Mouse (Mus musculus): ENCODE results near the gene Lpp. TPM values are rescaled to one million over a fixed set of nuclear protein-coding genes. Genes with fewer than 3 reads are reported as not detected.

Gene Lpp
- polyA plus RNA-seq, 1 experiment, result 6.2 TPM

DNA sequence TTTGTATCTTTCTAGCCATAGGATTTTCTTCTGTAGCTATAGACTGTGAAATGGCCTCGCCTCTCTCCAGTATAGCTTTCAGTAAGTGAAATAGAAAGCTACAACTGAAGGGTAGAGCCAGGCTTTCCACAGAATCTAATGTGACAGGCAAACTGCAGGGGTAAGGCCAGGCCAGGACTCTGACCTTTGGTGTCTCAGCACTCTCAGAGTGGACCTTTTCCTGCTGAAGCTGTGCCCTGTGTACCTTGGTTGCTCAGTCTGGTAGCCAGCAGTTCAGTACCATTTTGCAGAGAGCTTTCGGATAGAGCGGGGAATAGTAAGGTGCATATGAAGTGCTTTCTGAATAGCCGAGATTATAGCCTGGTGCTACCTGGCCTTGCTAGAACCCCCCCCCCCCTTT is 9.5 kb downstream of the Lpp start:
- Histone ChIP-seq H3K4me3 (replicated peaks; ENCODE audit: control insufficient read depth, low read depth, low read length) (no peak overlapping the region), H3K27ac (ENCODE audit: control insufficient read depth, insufficient read depth, low read depth, low read length, poor library complexity) (no peak overlapping the region), H3K4me1 (ENCODE audit: control insufficient read depth, insufficient read depth, low read length) (no peaks in the 10 kb centered on the region)
- TF ChIP-seq POLR2A (IDR thresholded peaks at IDR 0.05; ENCODE audit: borderline replicate concordance, control insufficient read depth, low read depth, low read length), result no peak
- TF ChIP-seq CTCF (IDR thresholded peaks at IDR 0.05; ENCODE audit: control insufficient read depth, insufficient read depth, low read length), result no peak
- WGBS, result 79% methylated on average over 4 of the region's 4 CpGs

DNA sequence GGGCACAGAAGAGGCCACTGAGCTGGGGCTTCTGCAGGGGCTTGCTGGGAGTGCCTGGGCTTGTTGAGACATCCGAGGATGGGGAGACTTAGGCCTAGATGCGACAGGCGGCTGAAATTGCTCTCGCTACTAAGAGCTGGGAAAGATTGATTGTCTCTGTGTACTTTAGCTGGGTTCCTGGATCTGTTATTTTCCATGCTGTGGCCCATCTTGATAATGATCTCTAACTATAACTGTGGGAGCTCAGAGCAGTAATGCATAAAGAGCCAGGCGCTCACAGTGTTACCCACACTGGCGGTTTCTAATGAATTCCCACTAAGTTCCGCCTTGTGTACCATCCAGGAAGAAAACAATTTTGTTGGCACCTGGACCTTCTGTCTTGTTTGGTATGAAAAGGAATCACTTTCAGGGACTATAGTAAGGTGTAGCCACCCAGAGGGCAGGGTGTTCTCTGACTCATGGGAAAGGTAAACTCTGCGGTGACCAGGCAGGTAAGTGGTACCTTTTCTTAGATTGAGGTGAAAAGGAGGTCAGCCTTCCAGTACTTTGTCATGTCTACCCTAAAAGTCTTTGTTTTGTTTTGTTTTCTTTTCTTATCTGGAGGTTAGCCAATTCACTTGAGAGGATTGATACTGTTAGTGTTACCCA is 10.6 kb downstream of the Lpp start:
- 88% methylated on average over 8 of the region's 8 CpGs for WGBS

DNA sequence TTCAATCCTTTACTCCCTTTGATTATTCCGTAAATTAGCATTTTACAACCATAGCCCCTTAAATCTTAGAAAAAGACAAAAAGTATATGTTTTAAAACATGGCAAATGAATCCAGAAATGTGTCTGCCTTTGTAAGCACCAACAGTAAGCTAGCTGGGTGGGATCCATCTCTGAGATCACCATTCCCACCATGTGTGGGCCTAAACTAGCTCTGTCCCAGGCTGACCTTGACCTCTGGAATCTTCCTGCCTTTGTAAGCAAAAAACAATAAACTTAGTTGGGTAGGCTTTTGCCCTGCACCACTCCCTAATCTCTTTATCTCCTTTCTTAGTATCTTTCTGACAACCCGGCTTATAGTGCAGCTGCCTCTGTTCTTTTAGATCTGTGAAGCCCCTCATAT is 13.2 kb downstream of the Lpp start:
- 83% methylated on average over 2 of the region's 2 CpGs for WGBS
- Histone ChIP-seq H3K4me3 (replicated peaks; ENCODE audit: control insufficient read depth, low read depth, low read length) (no peak overlapping the region), H3K27ac (ENCODE audit: control insufficient read depth, insufficient read depth, low read depth, low read length, poor library complexity) (no peak overlapping the region), H3K4me1 (ENCODE audit: control insufficient read depth, insufficient read depth, low read length) (no peaks in the 10 kb centered on the region)
- no peak for TF ChIP-seq CTCF (IDR thresholded peaks at IDR 0.05; ENCODE audit: control insufficient read depth, insufficient read depth, low read length)
- no peak for TF ChIP-seq POLR2A (IDR thresholded peaks at IDR 0.05; ENCODE audit: borderline replicate concordance, control insufficient read depth, low read depth, low read length)

More for the DNA sequence above, 10.6 kb downstream of the Lpp start:
- H3K4me3 ChIP-seq (replicated peaks; ENCODE audit: control insufficient read depth, low read depth, low read length), result no peak overlapping the region
- TF ChIP-seq CTCF (IDR thresholded peaks at IDR 0.05; ENCODE audit: control insufficient read depth, insufficient read depth, low read length) (no peak), POLR2A (IDR thresholded peaks at IDR 0.05; ENCODE audit: borderline replicate concordance, control insufficient read depth, low read depth, low read length) (no peak)
- H3K27ac ChIP-seq (ENCODE audit: control insufficient read depth, insufficient read depth, low read depth, low read length, poor library complexity), result no peak overlapping the region
- no peaks in the 10 kb centered on the region for H3K4me1 ChIP-seq (ENCODE audit: control insufficient read depth, insufficient read depth, low read length)

DNA sequence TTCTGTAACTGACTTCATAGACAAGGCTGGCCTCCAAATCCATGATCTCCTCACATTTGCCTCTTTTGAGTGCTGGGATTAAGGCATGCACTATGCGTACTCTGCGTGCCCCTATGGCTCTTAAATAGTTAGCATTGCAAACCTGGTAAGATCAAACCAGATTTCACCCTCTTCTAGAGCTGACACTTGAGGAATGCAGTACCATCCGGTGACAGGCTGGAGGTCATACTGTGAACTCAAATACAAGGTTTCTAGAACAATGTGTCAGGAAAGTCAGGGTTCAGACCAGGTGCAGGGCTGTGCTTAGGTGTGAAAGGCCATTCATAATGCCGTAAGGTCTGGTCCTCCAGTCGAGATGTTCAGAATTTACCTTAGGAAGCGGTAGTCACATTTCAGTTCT is 18.0 kb downstream of the Lpp start:
- TF ChIP-seq POLR2A (IDR thresholded peaks at IDR 0.05; ENCODE audit: borderline replicate concordance, control insufficient read depth, low read depth, low read length) (no peak), CTCF (IDR thresholded peaks at IDR 0.05; ENCODE audit: control insufficient read depth, insufficient read depth, low read length) (no peak)

DNA sequence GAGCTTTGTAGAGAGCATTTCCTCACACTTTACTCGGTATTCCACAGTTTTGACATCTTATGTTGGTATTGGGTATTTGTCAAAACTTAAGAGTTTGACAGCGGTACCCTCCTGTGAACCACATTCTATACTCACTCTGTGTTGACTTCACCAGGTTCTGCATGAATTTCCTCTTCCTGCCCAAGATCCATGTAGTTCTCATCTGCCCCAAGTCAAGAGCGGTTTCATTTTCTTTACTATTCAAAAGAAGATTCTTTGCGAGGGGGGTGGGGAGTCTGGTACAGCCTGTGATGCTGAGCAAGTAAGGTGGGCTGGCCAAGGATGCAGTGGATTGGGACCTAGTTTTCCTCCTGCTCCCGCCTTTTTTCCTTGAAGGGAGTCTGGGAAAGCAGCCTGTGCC is 18.9 kb downstream of the Lpp start:
- 66% methylated on average over 5 of the region's 5 CpGs for WGBS
- Histone ChIP-seq H3K4me3 (replicated peaks; ENCODE audit: control insufficient read depth, low read depth, low read length) (no peak overlapping the region), H3K27ac (ENCODE audit: control insufficient read depth, insufficient read depth, low read depth, low read length, poor library complexity) (no peak overlapping the region), H3K4me1 (ENCODE audit: control insufficient read depth, insufficient read depth, low read length) (no peaks in the 10 kb centered on the region)
- TF ChIP-seq CTCF (IDR thresholded peaks at IDR 0.05; ENCODE audit: control insufficient read depth, insufficient read depth, low read length), result no peak
- no peak for TF ChIP-seq POLR2A (IDR thresholded peaks at IDR 0.05; ENCODE audit: borderline replicate concordance, control insufficient read depth, low read depth, low read length)

More for the DNA sequence above, 18.0 kb downstream of the Lpp start:
- no peak overlapping the region for H3K27ac ChIP-seq (ENCODE audit: control insufficient read depth, insufficient read depth, low read depth, low read length, poor library complexity)
- 89% methylated on average over 6 of the region's 6 CpGs for WGBS
- H3K4me3 ChIP-seq (replicated peaks; ENCODE audit: control insufficient read depth, low read depth, low read length), result no peak overlapping the region
- no peaks in the 10 kb centered on the region for H3K4me1 ChIP-seq (ENCODE audit: control insufficient read depth, insufficient read depth, low read length)

DNA sequence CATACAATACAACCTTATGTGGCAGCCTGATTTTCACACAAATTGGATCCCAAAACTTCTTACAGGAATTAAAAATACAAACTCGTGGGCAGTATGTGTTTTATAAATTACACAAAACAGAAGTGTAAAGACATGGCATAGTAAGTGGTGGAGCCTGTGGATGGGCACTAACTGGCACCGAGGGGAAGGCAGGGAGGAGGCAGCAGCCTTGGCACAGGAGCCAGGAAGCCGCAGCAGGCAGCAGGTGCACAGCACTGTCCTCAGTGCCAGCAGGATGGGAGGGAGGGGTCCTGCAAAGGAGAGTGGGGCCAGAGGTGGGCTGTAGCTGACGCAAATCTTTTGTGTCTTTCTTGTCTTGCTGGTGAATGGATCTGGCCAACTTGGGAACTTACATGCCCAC is 19.8 kb downstream of the Lpp start:
- Histone ChIP-seq H3K4me3 (replicated peaks; ENCODE audit: control insufficient read depth, low read depth, low read length) (no peak overlapping the region), H3K27ac (ENCODE audit: control insufficient read depth, insufficient read depth, low read depth, low read length, poor library complexity) (no peak overlapping the region), H3K4me1 (ENCODE audit: control insufficient read depth, insufficient read depth, low read length) (no peaks in the 10 kb centered on the region; the same call in 1 of the 2 replicates)
- 54% methylated on average over 4 of the region's 4 CpGs for WGBS
- TF ChIP-seq POLR2A (IDR thresholded peaks at IDR 0.05; ENCODE audit: borderline replicate concordance, control insufficient read depth, low read depth, low read length), result no peak
- no peak for TF ChIP-seq CTCF (IDR thresholded peaks at IDR 0.05; ENCODE audit: control insufficient read depth, insufficient read depth, low read length)

DNA sequence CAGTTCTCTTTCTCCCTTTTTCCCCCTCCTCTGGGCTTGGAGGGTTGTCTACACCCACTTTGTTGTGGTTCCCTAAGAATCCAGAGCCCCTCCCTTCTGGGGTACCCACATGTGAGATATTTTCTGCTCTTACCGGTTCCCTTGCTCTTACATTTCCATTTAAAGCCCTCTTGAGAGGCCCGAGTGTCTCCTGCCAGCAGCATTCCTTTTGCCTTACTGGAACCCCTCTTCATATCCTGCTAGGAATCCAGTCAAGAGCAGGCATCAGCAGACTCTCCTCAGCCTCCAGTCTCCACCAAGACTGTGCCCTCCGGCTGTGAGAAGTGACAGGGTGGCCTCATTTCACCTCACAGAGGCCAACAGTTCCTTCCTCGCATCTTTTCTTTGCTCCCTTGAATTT is 24.7 kb downstream of the Lpp start:
- 74% methylated on average over 4 of the region's 4 CpGs for WGBS
- Histone ChIP-seq H3K4me3 (replicated peaks; ENCODE audit: control insufficient read depth, low read depth, low read length) (no peak overlapping the region), H3K27ac (ENCODE audit: control insufficient read depth, insufficient read depth, low read depth, low read length, poor library complexity) (no peak overlapping the region), H3K4me1 (ENCODE audit: control insufficient read depth, insufficient read depth, low read length) (peaks cover 1% of the 10 kb centered on the region)
- TF ChIP-seq CTCF (IDR thresholded peaks at IDR 0.05; ENCODE audit: control insufficient read depth, insufficient read depth, low read length) (no peak), POLR2A (IDR thresholded peaks at IDR 0.05; ENCODE audit: borderline replicate concordance, control insufficient read depth, low read depth, low read length) (no peak)

DNA sequence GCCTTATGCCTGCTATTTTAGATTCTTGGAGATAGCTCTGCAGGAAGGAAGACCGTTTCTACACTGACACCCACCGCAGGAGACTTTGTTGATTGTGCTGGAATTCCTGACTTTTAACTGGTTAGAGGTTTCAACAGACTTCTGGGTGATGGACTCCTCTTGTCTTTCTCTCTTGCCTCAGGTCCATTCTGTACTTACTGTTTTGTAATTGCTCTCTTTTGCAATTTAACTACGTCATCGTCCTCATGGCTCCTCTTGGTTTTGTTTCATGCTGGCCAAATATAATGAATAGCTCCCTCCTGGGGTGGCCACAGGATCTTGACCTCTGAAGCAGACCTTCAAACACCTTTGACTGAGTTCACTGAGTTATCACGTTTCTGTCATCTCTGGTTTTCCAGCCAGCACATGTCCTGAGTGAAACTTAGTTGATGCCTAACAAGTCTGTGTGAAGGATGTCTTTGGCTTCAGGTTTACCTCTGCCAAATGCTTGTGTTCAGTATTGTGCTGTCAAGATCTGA is 27.4 kb downstream of the Lpp start:
- Histone ChIP-seq H3K4me1 (ENCODE audit: control insufficient read depth, insufficient read depth, low read length) (peaks cover 1% of the 10 kb centered on the region), H3K4me3 (replicated peaks; ENCODE audit: control insufficient read depth, low read depth, low read length) (no peak overlapping the region), H3K27ac (ENCODE audit: control insufficient read depth, insufficient read depth, low read depth, low read length, poor library complexity) (no peak overlapping the region)
- TF ChIP-seq POLR2A (IDR thresholded peaks at IDR 0.05; ENCODE audit: borderline replicate concordance, control insufficient read depth, low read depth, low read length), result no peak
- no peak for TF ChIP-seq CTCF (IDR thresholded peaks at IDR 0.05; ENCODE audit: control insufficient read depth, insufficient read depth, low read length)
- 43% methylated on average over 5 of the region's 5 CpGs for WGBS
